Mouse (Mus musculus) C2C12 (cell line): Measurements from ENCODE around the gene Mecom. TPM values are rescaled to one million over a fixed set of nuclear protein-coding genes. Genes with fewer than 3 reads are reported as not detected.

Source experiments
- H3K27me3 ChIP-seq: one replicate; pipeline ENCODE4 v1.6.1; 2011; ENCODE audit not compliant: control insufficient read depth, insufficient read depth, insufficient read length
- H3K36me3 ChIP-seq: one replicate; pipeline ENCODE4 v1.6.1; 2011; ENCODE audit not compliant: control insufficient read depth, insufficient read depth
- H3K4me3 ChIP-seq: one replicate; pipeline ENCODE4 v1.5.1; 2011; ENCODE audit warnings: mild to moderate bottlenecking, control low read depth; ENCODE audit not compliant: poor library complexity, insufficient read depth, severe bottlenecking
- H3K79me2 ChIP-seq: one replicate; pipeline ENCODE4 v1.6.1; 2011; ENCODE audit not compliant: control insufficient read depth, insufficient read depth
- H3K79me3 ChIP-seq: one replicate; pipeline ENCODE4 v1.6.1; 2011; ENCODE audit warnings: low read depth, control low read depth
- H3ac ChIP-seq: one replicate; pipeline ENCODE3; 2011; ENCODE audit warnings: low read depth; ENCODE audit not compliant: control insufficient read depth, insufficient read length
- CEBPB ChIP-seq: IDR thresholded peaks from one replicate; pipeline ENCODE4 v1.6.1; 2011; ENCODE audit warnings: low read depth, mild to moderate bottlenecking, control low read depth, moderate library complexity
- CTCF ChIP-seq: IDR thresholded peaks from one replicate; pipeline ENCODE4 v1.5.1; 2011; ENCODE audit not compliant: control insufficient read depth, insufficient read depth, insufficient read length
- FOSL1 ChIP-seq: IDR thresholded peaks from one replicate; pipeline ENCODE4 v1.8.0; 2011; ENCODE audit warnings: mild to moderate bottlenecking, low read length; ENCODE audit not compliant: poor library complexity, insufficient read depth, severe bottlenecking
- MAX ChIP-seq: IDR thresholded peaks from one replicate; pipeline ENCODE4 v1.6.1; 2011; ENCODE audit warnings: mild to moderate bottlenecking, control low read depth
- MYOD1 ChIP-seq: IDR thresholded peaks from one replicate; pipeline ENCODE4 v1.6.1; 2011; ENCODE audit warnings: low read depth; ENCODE audit not compliant: control insufficient read depth, insufficient read length
- MYOG ChIP-seq: IDR thresholded peaks from one replicate; pipeline ENCODE4 v1.6.1; 2011; ENCODE audit not compliant: control insufficient read depth, insufficient read length; ENCODE audit errors: extremely low read depth
- USF1 ChIP-seq: IDR thresholded peaks from one replicate; pipeline ENCODE4 v1.6.1; 2011; ENCODE audit warnings: low read depth, mild to moderate bottlenecking, control low read depth, moderate library complexity
- polyA plus RNA-seq: library from polyadenylated mRNA; unstranded; fragments of >200 nt; fragmentation: generic; extraction: Trizol; gene quantifications from one replicate; pipeline ENCODE4 v1.2.1, GENCODE M21; 2012; ENCODE audit warnings: missing spikeins

Gene Mecom
- polyA plus RNA-seq, 1 experiment = 1.3 TPM

DNA sequence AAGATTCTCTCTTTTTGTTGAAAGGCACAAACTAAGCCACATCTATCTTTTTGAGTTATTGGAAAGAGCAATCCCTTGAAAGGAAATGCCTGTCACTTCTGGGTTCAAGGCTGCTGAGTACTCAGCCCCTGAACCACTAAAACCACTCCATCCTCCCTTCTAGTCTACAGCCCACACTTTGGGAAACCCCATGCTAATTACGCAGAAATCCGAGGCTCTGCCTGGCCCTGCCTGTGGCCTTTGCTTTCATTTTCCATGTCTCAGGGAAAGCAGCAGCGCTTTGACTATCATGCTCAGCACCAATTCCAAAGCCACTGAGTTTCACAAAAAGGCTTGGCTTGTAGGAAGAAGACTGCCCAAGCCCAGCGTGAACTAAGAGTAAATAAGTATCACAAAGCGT, 70.8 kb downstream of the Mecom start:
- Histone ChIP-seq H3ac (no peak overlapping the region), H3K36me3 (no peaks in the 10 kb centered on the region), H3K79me3 (no peaks in the 10 kb centered on the region), H3K79me2 (no peaks in the 10 kb centered on the region), H3K27me3 (peaks cover 4% of the 10 kb centered on the region), H3K4me3 (no peak overlapping the region)
- TF ChIP-seq USF1 (no peak), CEBPB (no peak), MYOD1 (no peak)

DNA sequence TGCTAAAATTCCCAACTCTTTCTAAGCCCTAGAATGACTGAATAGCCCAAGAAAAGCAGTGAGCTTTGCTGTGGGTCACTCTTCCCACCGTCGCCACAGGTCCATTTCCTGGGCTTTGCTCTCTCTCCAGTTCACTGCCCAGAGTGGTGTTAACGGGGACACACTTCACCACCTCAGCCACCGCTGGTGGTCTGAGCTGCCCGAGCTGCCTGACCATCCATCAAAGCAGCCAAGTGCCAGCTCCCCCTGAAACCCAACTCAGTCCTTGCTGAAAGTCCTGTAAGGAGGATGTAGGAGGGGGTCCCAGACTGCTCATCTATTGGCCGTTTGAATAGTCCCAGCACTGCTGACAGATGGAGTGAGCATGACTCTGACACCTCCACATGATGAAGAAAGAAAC, 72.2 kb downstream of the Mecom start:
- Histone ChIP-seq H3K79me2 (no peaks in the 10 kb centered on the region), H3K79me3 (no peaks in the 10 kb centered on the region)

GRCm38 (mm10) chr3:30468068-30468835, 79.6 kb downstream of the Mecom start:
- Histone ChIP-seq H3K79me2 (no peaks in the 10 kb centered on the region), H3K36me3 (no peaks in the 10 kb centered on the region), H3K27me3 (no peaks in the 10 kb centered on the region), H3ac (no peak overlapping the region), H3K4me3 (no peak overlapping the region), H3K79me3 (no peaks in the 10 kb centered on the region)
- TF ChIP-seq MYOG (no peak), CTCF (no peak), MYOD1 (peak; percentile 78), FOSL1 (peak; percentile 67)

More for the DNA sequence above, 72.2 kb downstream of the Mecom start:
- Histone ChIP-seq H3K4me3 (no peak overlapping the region), H3K27me3 (peaks cover 4% of the 10 kb centered on the region), H3ac (no peak overlapping the region), H3K36me3 (no peaks in the 10 kb centered on the region)
- no peak for TF ChIP-seq FOSL1
- TF ChIP-seq MAX = no peak
- TF ChIP-seq MYOG = no peak
- no peak for TF ChIP-seq CTCF
- TF ChIP-seq USF1 = no peak
- TF ChIP-seq CEBPB = no peak
- TF ChIP-seq MYOD1 = no peak

- Histone ChIP-seq H3K36me3 (no peaks in the 10 kb centered on the region), H3K79me2 (no peaks in the 10 kb centered on the region), H3K4me3 (no peak overlapping the region), H3K79me3 (no peaks in the 10 kb centered on the region), H3ac (no peak overlapping the region), H3K27me3 (no peaks in the 10 kb centered on the region)
- TF ChIP-seq MYOD1 = no peak
- no peak for TF ChIP-seq USF1
- TF ChIP-seq MYOG = no peak
- no peak for TF ChIP-seq FOSL1
- TF ChIP-seq CTCF = no peak
- no peak for TF ChIP-seq MAX
- TF ChIP-seq CEBPB = no peak
Observed at GRCm38 (mm10) chr3:30466031-30466650, 81.7 kb downstream of the Mecom start.

DNA sequence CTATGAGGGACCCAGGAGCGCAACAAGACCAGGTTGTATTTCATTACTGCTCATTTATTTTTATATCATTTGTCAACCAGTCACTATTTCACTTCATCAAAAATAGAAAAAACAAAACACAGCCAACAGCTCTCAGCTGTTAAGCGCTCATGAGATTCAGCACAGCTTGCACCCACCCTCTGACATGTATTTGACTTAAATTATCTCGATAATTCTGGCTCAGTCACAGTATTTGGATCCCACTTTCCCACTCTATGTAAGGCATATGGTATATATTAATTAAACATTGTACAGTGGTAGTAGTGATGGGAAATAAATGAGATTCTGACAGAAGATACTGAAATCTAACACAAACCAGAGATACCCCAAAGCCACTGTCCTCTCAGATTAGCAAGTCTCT, 83.3 kb downstream of the Mecom start:
- Histone ChIP-seq H3K27me3 (no peaks in the 10 kb centered on the region), H3K79me2 (no peaks in the 10 kb centered on the region), H3K79me3 (no peaks in the 10 kb centered on the region), H3ac (no peak overlapping the region), H3K4me3 (no peak overlapping the region), H3K36me3 (no peaks in the 10 kb centered on the region)
- no peak for TF ChIP-seq FOSL1
- TF ChIP-seq CEBPB = no peak
- TF ChIP-seq MYOG = no peak
- TF ChIP-seq USF1 = no peak
- no peak for TF ChIP-seq MYOD1
- TF ChIP-seq CTCF = no peak
- TF ChIP-seq MAX = no peak

DNA sequence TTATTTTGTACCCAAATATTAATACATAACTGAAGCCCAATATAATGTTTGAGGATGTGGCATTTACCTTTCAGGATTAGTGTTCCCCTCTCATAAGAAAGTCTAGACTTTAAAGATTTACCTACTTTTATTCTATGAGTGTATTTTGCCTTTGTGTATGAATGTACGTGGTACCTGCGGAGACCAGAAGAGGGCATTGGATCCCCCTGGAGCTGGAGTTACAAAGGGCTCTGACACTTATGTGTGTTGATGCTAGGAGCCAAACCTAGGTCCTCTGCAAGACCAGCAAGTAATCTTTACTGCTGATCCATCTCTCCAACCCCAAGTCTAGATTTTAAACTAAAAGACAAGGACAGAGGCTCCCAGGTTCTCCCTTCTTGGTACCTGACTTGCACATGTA, 86.0 kb downstream of the Mecom start:
- H3K79me2 ChIP-seq = no peaks in the 10 kb centered on the region
- no peak for TF ChIP-seq USF1
- no peak for TF ChIP-seq MAX
- no peak for TF ChIP-seq MYOG
- TF ChIP-seq CTCF = no peak
- TF ChIP-seq FOSL1 = no peak
- no peak for TF ChIP-seq CEBPB
- no peak for TF ChIP-seq MYOD1
- no peak overlapping the region for H3ac ChIP-seq
- H3K36me3 ChIP-seq = no peaks in the 10 kb centered on the region
- no peak overlapping the region for H3K4me3 ChIP-seq
- no peaks in the 10 kb centered on the region for H3K27me3 ChIP-seq
- no peaks in the 10 kb centered on the region for H3K79me3 ChIP-seq
